Mouse (Mus musculus) thymus, adult 2 months (tissue): ENCODE measurements around the gene Sorbs1.

Experiments
- CTCF ChIP-seq: fragments of 200-500 bp; IDR thresholded peaks from 2 replicates; pipeline ENCODE4 v1.5.1; 2012; ENCODE audit warnings: mild to moderate bottlenecking, control low read depth, low read length, moderate library complexity, borderline replicate concordance; ENCODE audit not compliant: control insufficient read depth, poor library complexity, insufficient read depth; ENCODE audit errors: extremely low read depth
- POLR2A ChIP-seq: fragments of 200-500 bp; IDR thresholded peaks from 2 replicates; pipeline ENCODE4 v1.6.1; 2012; ENCODE audit warnings: mild to moderate bottlenecking, low read length, control low read depth, moderate library complexity; ENCODE audit not compliant: control insufficient read depth, poor library complexity, insufficient read depth; ENCODE audit errors: extremely low read depth

DNA sequence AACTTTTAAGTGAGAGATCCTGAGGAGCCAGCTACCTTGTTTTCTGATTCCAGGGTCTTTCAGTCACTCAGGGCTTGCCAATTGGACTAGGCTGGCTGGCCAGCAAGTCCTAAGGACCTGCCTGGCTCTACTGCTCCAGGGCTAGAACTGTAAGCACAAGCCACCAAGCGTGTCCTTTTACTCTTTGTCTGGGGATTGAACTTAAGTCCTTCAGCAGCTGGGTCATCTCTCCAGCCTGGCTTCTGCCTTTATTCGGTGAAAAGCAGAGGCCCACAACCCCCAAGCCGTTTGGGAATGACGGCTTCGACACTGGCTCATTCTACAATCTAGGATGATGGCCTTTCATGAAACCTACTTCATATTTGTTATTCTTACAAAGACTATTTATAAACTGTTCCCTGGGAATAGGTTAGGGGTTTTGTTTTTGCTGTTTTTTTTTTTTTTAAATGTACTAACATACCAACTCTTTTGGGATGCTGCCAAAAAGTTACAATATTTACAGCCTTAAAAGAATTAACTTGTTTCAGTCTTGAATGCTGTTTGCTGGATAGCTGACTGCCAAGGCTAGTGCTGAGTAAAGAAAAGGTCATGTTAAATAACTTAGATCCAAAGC is 167.2 kb downstream of the Sorbs1 start:
- TF ChIP-seq CTCF (no peak), POLR2A (no peak)
